Mouse (Mus musculus) ES-E14 (cell line): ENCODE data around the gene Rfx2. TPM values are rescaled to one million over a fixed set of nuclear protein-coding genes. Genes with fewer than 3 reads are reported as not detected.

ENCODE experiments used
- DNase-seq: peaks from one replicate; pipeline ENCODE4 v3.0.0-alpha.2; 2013; ENCODE audit warnings: low read depth, low spot score
- H3K27ac ChIP-seq: 2 replicates; pipeline ENCODE4 v1.5.1; 2012; ENCODE audit warnings: low read depth, mild to moderate bottlenecking, low read length, moderate library complexity, mixed read lengths; ENCODE audit not compliant: poor library complexity, insufficient read depth, severe bottlenecking
- H3K36me3 ChIP-seq: 2 replicates; pipeline ENCODE4 v1.6.1; 2012; ENCODE audit warnings: mild to moderate bottlenecking, low read length, moderate library complexity, mixed read lengths; ENCODE audit not compliant: control insufficient read depth, poor library complexity, insufficient read depth, severe bottlenecking
- H3K4me1 ChIP-seq, 2 experiments: fragments of 150-350 bp in 1 of 2; sonication (generic) in 1 of 2; 2 replicates each; pipeline ENCODE4 v1.6.1; 2012; ENCODE audit warnings: low read length in 2 of 2, mild to moderate bottlenecking in 1 of 2, mixed read lengths in 1 of 2; ENCODE audit not compliant: control insufficient read depth in 2 of 2, insufficient read depth in 2 of 2, poor library complexity in 1 of 2
- H3K4me3 ChIP-seq, 2 experiments: fragments of 150-350 bp in 1 of 2; sonication (generic) in 1 of 2; 2 replicates each; pipeline ENCODE4 v1.5.1; 2012; ENCODE audit warnings: low read length in 2 of 2, low read depth in 1 of 2, mild to moderate bottlenecking in 1 of 2, mixed read lengths in 1 of 2; ENCODE audit not compliant: insufficient read depth in 1 of 2, poor library complexity in 1 of 2, severe bottlenecking in 1 of 2
- H3K9ac ChIP-seq: 2 replicates; pipeline ENCODE4 v1.6.1; 2012; ENCODE audit warnings: low read depth, mild to moderate bottlenecking, low read length, mixed read lengths; ENCODE audit not compliant: poor library complexity, insufficient read depth, severe bottlenecking
- H3K9me3 ChIP-seq: fragments of 150-350 bp; sonication (generic); 2 replicates; pipeline ENCODE4 v1.6.1; 2012; ENCODE audit warnings: low read depth, mild to moderate bottlenecking, low read length; ENCODE audit not compliant: control insufficient read depth, insufficient read depth
- CHD2 ChIP-seq: IDR thresholded peaks from 2 replicates; pipeline ENCODE4 v1.6.1; 2014; ENCODE audit warnings: mild to moderate bottlenecking, low read depth, low read length, inconsistent platforms
- HCFC1 ChIP-seq: IDR thresholded peaks from 2 replicates; pipeline ENCODE4 v1.6.1; 2012; ENCODE audit warnings: low read length, inconsistent platforms, borderline replicate concordance; ENCODE audit not compliant: insufficient read depth
- MAFK ChIP-seq: IDR thresholded peaks from 2 replicates; pipeline ENCODE4 v1.6.1; 2014; ENCODE audit warnings: mild to moderate bottlenecking, low read depth, low read length, inconsistent platforms; ENCODE audit not compliant: insufficient read depth
- ZC3H11A ChIP-seq: IDR thresholded peaks from 2 replicates; pipeline ENCODE4 v1.6.1; 2012; ENCODE audit warnings: low read depth, mild to moderate bottlenecking, inconsistent platforms, low read length, borderline replicate concordance
- ZNF384 ChIP-seq: IDR thresholded peaks from 2 replicates; pipeline ENCODE4 v1.6.1; 2012; ENCODE audit warnings: low read depth, low read length, inconsistent platforms
- in situ Hi-C, 2 experiments: fragments of 600-800 bp; cut with MboI; formaldehyde crosslinking; loops; one replicate each; pipeline ENCODE4 v1.15.1; 2025; ENCODE audit warnings: low sequenced_read_pairs in 2 of 2, inconsistent platforms in 1 of 2; ENCODE audit not compliant: unreplicated experiment in 2 of 2
- total RNA-seq: library from RNA; depleted of rRNA; stranded (reverse); fragments of 300-350 nt; gene quantifications from 2 replicates; pipeline ENCODE4 v1.2.3, GENCODE M21; 2012

Rfx2 gene
- total RNA-seq, 1 experiment: 15.8 TPM

- in situ Hi-C loops: no loop called here
- Histone ChIP-seq H3K9ac (no peak overlapping the region), H3K4me1 (no peaks in the 10 kb centered on the region), H3K4me3 (no peak overlapping the region), H3K36me3 (peaks cover 46% of the 10 kb centered on the region), H3K27ac (no peak overlapping the region; the same call in 1 of the 2 replicates), H3K9me3 (no peaks in the 10 kb centered on the region)
- TF ChIP-seq ZNF384 (no peak), ZC3H11A (no peak), MAFK (no peak), HCFC1 (no peak), CHD2 (no peak)
- DNase-seq: no peak
Observed at GRCm38 (mm10) chr17:56778779-56779362, 51.9 kb downstream of the Rfx2 start.

- DNase-seq: no peak
- H3K9me3 ChIP-seq: no peaks in the 10 kb centered on the region
- peaks cover 39% of the 10 kb centered on the region for H3K36me3 ChIP-seq
- no peak for TF ChIP-seq ZNF384
- no peak for TF ChIP-seq CHD2
- no peak for TF ChIP-seq ZC3H11A
- TF ChIP-seq HCFC1: no peak
- no peak for TF ChIP-seq MAFK
- no peaks in the 10 kb centered on the region for H3K4me1 ChIP-seq
- H3K4me3 ChIP-seq: no peak overlapping the region
- no peak overlapping the region for H3K9ac ChIP-seq
- H3K27ac ChIP-seq: no peak overlapping the region; the same call in 1 of the 2 replicates
- in situ Hi-C loops: no loop called here
Observed at GRCm38 (mm10) chr17:56777568-56777967, 53.2 kb downstream of the Rfx2 start.

GRCm38 (mm10) chr17:56769950-56770349 lies 60.9 kb downstream of the Rfx2 start, which contains the start of gene Prr22:
Gene Prr22, plus strand, starts transcription at chr17:56770250.
- DNase-seq: no peak
- in situ Hi-C loops: no loop called here
- peaks cover 35% of the 10 kb centered on the region for H3K36me3 ChIP-seq
- H3K4me3 ChIP-seq: no peak within 1 kb of the TSS
- H3K9ac ChIP-seq: no peak within 1 kb of the TSS
- no peak within 1 kb of the TSS for H3K27ac ChIP-seq
- TF ChIP-seq MAFK (no peak), ZNF384 (no peak), ZC3H11A (no peak), HCFC1 (no peak), CHD2 (no peak)
- H3K9me3 ChIP-seq: no peaks in the 10 kb centered on the region
- peaks cover 0 to 14% of the 10 kb centered on the region in 2 experiments; a peak in 1 of 4 replicates for H3K4me1 ChIP-seq

GRCm38 (mm10) chr17:56768941-56769340 lies 61.9 kb downstream of the Rfx2 start:
- H3K9me3 ChIP-seq: no peaks in the 10 kb centered on the region
- no peak overlapping the region for H3K27ac ChIP-seq
- in situ Hi-C loops: no loop called here
- no peak overlapping the region for H3K4me3 ChIP-seq
- H3K9ac ChIP-seq: no peak overlapping the region
- H3K4me1 ChIP-seq: peaks cover 0 to 14% of the 10 kb centered on the region in 2 experiments; a peak in 1 of 4 replicates
- H3K36me3 ChIP-seq: peaks cover 35% of the 10 kb centered on the region
- TF ChIP-seq ZNF384: no peak
- DNase-seq: no peak
